Mouse (Mus musculus) cerebellum, postnatal 14 days (tissue): ENCODE results near the gene Cttnbp2.

Source experiments
- DNase-seq, 2 experiments: peaks; one replicate each; pipeline ENCODE4 v3.0.0; 2021; ENCODE audit warnings: mixed read lengths in 2 of 2

Gene Cttnbp2

GRCm38 (mm10) chr6:18514480-18515352 is at the start of gene Cttnbp2:
Cttnbp2 (minus strand) TSS chr6:18514843.
- peak; percentile 71 to 76 for DNase-seq

GRCm38 (mm10) chr6:18559019-18559418 is 44.4 kb upstream of the Cttnbp2 start:
- no peak for DNase-seq

- DNase-seq: no peak
Observed at GRCm38 (mm10) chr6:18547516-18548465, 33.1 kb upstream of the Cttnbp2 start.

GRCm38 (mm10) chr6:18543878-18544277 is 29.2 kb upstream of the Cttnbp2 start:
- DNase-seq: no peak

GRCm38 (mm10) chr6:18540396-18540795 is 25.8 kb upstream of the Cttnbp2 start:
- DNase-seq: no peak

- no peak for DNase-seq
Observed at GRCm38 (mm10) chr6:18530394-18530793, 15.8 kb upstream of the Cttnbp2 start.

- DNase-seq: no peak
Observed at GRCm38 (mm10) chr6:18517626-18518025, 3.0 kb upstream of the Cttnbp2 start.

GRCm38 (mm10) chr6:18513611-18514473 is 801 bp downstream of the Cttnbp2 start:
- DNase-seq: peak; percentile 28 to 47

- DNase-seq: no peak
Observed at GRCm38 (mm10) chr6:18511886-18512285, 2.8 kb downstream of the Cttnbp2 start.

GRCm38 (mm10) chr6:18508036-18508435 is 6.6 kb downstream of the Cttnbp2 start:
- no peak for DNase-seq

GRCm38 (mm10) chr6:18499833-18500232 is 14.8 kb downstream of the Cttnbp2 start:
- no peak for DNase-seq

- DNase-seq: no peak
Observed at GRCm38 (mm10) chr6:18492977-18493376, 21.7 kb downstream of the Cttnbp2 start.

- no peak for DNase-seq
Observed at GRCm38 (mm10) chr6:18492248-18492901, 22.3 kb downstream of the Cttnbp2 start.

GRCm38 (mm10) chr6:18485087-18485486 is 29.6 kb downstream of the Cttnbp2 start:
- DNase-seq: no peak

GRCm38 (mm10) chr6:18484061-18484460 is 30.6 kb downstream of the Cttnbp2 start:
- DNase-seq: no peak

GRCm38 (mm10) chr6:18482546-18482945 is 32.1 kb downstream of the Cttnbp2 start:
- no peak for DNase-seq

GRCm38 (mm10) chr6:18481781-18482180 is 32.9 kb downstream of the Cttnbp2 start:
- no peak for DNase-seq

GRCm38 (mm10) chr6:18477313-18477930 is 37.2 kb downstream of the Cttnbp2 start:
- no peak for DNase-seq

GRCm38 (mm10) chr6:18474983-18475382 is 39.7 kb downstream of the Cttnbp2 start:
- no peak for DNase-seq

GRCm38 (mm10) chr6:18474541-18474940 is 40.1 kb downstream of the Cttnbp2 start:
- DNase-seq: no peak

GRCm38 (mm10) chr6:18469206-18469605 is 45.4 kb downstream of the Cttnbp2 start:
- DNase-seq: no peak
